Mouse (Mus musculus): ENCODE results near the gene Ppp1r1b. TPM values are rescaled to one million over a fixed set of nuclear protein-coding genes. Genes with fewer than 3 reads are reported as not detected.

Gene Ppp1r1b
- polyA plus RNA-seq, 1 experiment from 2014 or later = 1.2 TPM

- H3K9ac ChIP-seq = no peak overlapping the region
- H3K27ac ChIP-seq = no peak overlapping the region
- peaks cover 34% of the 10 kb centered on the region for H3K4me1 ChIP-seq
- no peaks in the 10 kb centered on the region for H3K36me3 ChIP-seq
- no peak for ATAC-seq (ENCODE audit: insufficient number of reproducible peaks, insufficient read depth, low FRiP score, low TSS enrichment, low read depth)
- H3K27me3 ChIP-seq = peaks cover 74% of the 10 kb centered on the region
- 23% methylated on average over 9 of the region's 9 CpGs for WGBS
- no peaks in the 10 kb centered on the region for H3K9me3 ChIP-seq
- no peak overlapping the region for H3K4me2 ChIP-seq
- H3K4me3 ChIP-seq = no peak overlapping the region
These were observed 41.1 kb downstream of the Ppp1r1b start for GRCm38 (mm10) chr11:98389221-98389780.

- no peaks in the 10 kb centered on the region for H3K9me3 ChIP-seq
- no peak overlapping the region for H3K9ac ChIP-seq
- H3K4me2 ChIP-seq = no peak overlapping the region
- WGBS = 75% methylated on average over 12 of the region's 12 CpGs
- peaks cover 65% of the 10 kb centered on the region for H3K27me3 ChIP-seq
- H3K27ac ChIP-seq = no peak overlapping the region
- H3K36me3 ChIP-seq = no peaks in the 10 kb centered on the region
- no peak overlapping the region for H3K4me3 ChIP-seq
- peaks cover 42% of the 10 kb centered on the region for H3K4me1 ChIP-seq
- ATAC-seq (ENCODE audit: insufficient number of reproducible peaks, insufficient read depth, low FRiP score, low TSS enrichment, low read depth) = no peak
These were observed 41.9 kb downstream of the Ppp1r1b start for GRCm38 (mm10) chr11:98390141-98390540.

GRCm38 (mm10) chr11:98392034-98392433 is 43.8 kb downstream of the Ppp1r1b start:
- Histone ChIP-seq H3K4me1 (peaks cover 37% of the 10 kb centered on the region), H3K9me3 (no peaks in the 10 kb centered on the region), H3K4me2 (peak overlapping the region; percentile 22; the same call in 1 of the 2 replicates), H3K4me3 (no peak overlapping the region), H3K36me3 (no peaks in the 10 kb centered on the region), H3K27ac (peak overlapping the region; percentile 75), H3K27me3 (peaks cover 46% of the 10 kb centered on the region), H3K9ac (no peak overlapping the region)
- no peak for ATAC-seq (ENCODE audit: insufficient number of reproducible peaks, insufficient read depth, low FRiP score, low TSS enrichment, low read depth)
- WGBS = 9% methylated on average over 8 of the region's 8 CpGs

GRCm38 (mm10) chr11:98392645-98393044 is 44.4 kb downstream of the Ppp1r1b start:
- no peaks in the 10 kb centered on the region for H3K9me3 ChIP-seq
- H3K27me3 ChIP-seq = peaks cover 40% of the 10 kb centered on the region
- H3K27ac ChIP-seq = peak overlapping the region; percentile 75
- ATAC-seq (ENCODE audit: insufficient number of reproducible peaks, insufficient read depth, low FRiP score, low TSS enrichment, low read depth) = no peak
- H3K4me1 ChIP-seq = peaks cover 37% of the 10 kb centered on the region
- H3K4me3 ChIP-seq = no peak overlapping the region
- peak overlapping the region; percentile 36; the same call in 1 of the 2 replicates for H3K9ac ChIP-seq
- 42% methylated on average over 4 of the region's 4 CpGs for WGBS
- peak overlapping the region; percentile 22 for H3K4me2 ChIP-seq
- peaks cover 5% of the 10 kb centered on the region for H3K36me3 ChIP-seq

GRCm38 (mm10) chr11:98393317-98393716 is 45.1 kb downstream of the Ppp1r1b start:
- ATAC-seq (ENCODE audit: insufficient number of reproducible peaks, insufficient read depth, low FRiP score, low TSS enrichment, low read depth) = no peak
- H3K4me1 ChIP-seq = peaks cover 37% of the 10 kb centered on the region
- no peak overlapping the region for H3K27ac ChIP-seq
- H3K27me3 ChIP-seq = peaks cover 34% of the 10 kb centered on the region
- WGBS = 72% methylated on average over 6 of the region's 6 CpGs
- H3K9me3 ChIP-seq = no peaks in the 10 kb centered on the region
- no peak overlapping the region for H3K4me3 ChIP-seq
- H3K9ac ChIP-seq = peak overlapping the region; percentile 36; the same call in 1 of the 2 replicates
- peaks cover 8% of the 10 kb centered on the region for H3K36me3 ChIP-seq
- H3K4me2 ChIP-seq = no peak overlapping the region

- no peaks in the 10 kb centered on the region for H3K9me3 ChIP-seq
- ATAC-seq (ENCODE audit: insufficient number of reproducible peaks, insufficient read depth, low FRiP score, low TSS enrichment, low read depth) = no peak
- H3K9ac ChIP-seq = no peak overlapping the region
- WGBS = 37% methylated on average over 6 of the region's 6 CpGs
- peaks cover 24% of the 10 kb centered on the region for H3K27me3 ChIP-seq
- H3K4me1 ChIP-seq = peaks cover 34% of the 10 kb centered on the region
- H3K27ac ChIP-seq = 0 out of 2 replicates have a peak overlapping the region, but pooled peaks have one; percentile 12
- H3K4me2 ChIP-seq = no peak overlapping the region
- peaks cover 8% of the 10 kb centered on the region for H3K36me3 ChIP-seq
- H3K4me3 ChIP-seq = no peak overlapping the region
These were observed 46.1 kb downstream of the Ppp1r1b start for GRCm38 (mm10) chr11:98394301-98394700.

GRCm38 (mm10) chr11:98395041-98395440 is 46.8 kb downstream of the Ppp1r1b start:
- no peak for ATAC-seq (ENCODE audit: insufficient number of reproducible peaks, insufficient read depth, low FRiP score, low TSS enrichment, low read depth)
- no peak overlapping the region for H3K4me2 ChIP-seq
- H3K4me1 ChIP-seq = peaks cover 38% of the 10 kb centered on the region
- no peak overlapping the region for H3K4me3 ChIP-seq
- H3K27me3 ChIP-seq = peaks cover 18% of the 10 kb centered on the region
- H3K27ac ChIP-seq = peak overlapping the region; percentile 29; the same call in 1 of the 2 replicates
- H3K36me3 ChIP-seq = peaks cover 8% of the 10 kb centered on the region
- H3K9me3 ChIP-seq = no peaks in the 10 kb centered on the region
- WGBS = 63% methylated on average over 4 of the region's 4 CpGs
- H3K9ac ChIP-seq = no peak overlapping the region

- H3K4me3 ChIP-seq = no peak overlapping the region
These were observed 49.7 kb downstream of the Ppp1r1b start for GRCm38 (mm10) chr11:98397946-98398345.

GRCm38 (mm10) chr11:98400161-98400726 is 52.0 kb downstream of the Ppp1r1b start, which contains the start of gene Pgap3:
Pgap3 (minus strand) TSS chr11:98400490.
- under 1% methylated on average over 40 of the region's 40 CpGs for WGBS
- Histone ChIP-seq H3K9ac (peak within 1 kb of the TSS; percentile 82), H3K4me1 (peaks cover 9% of the 10 kb centered on the region), H3K27ac (peak within 1 kb of the TSS; percentile 97), H3K4me3 (peak within 1 kb of the TSS; percentile 76), H3K36me3 (peaks cover 8% of the 10 kb centered on the region), H3K4me2 (peak within 1 kb of the TSS; percentile 65), H3K9me3 (no peaks in the 10 kb centered on the region), H3K27me3 (no peaks in the 10 kb centered on the region)
- peak; percentile 90 for ATAC-seq (ENCODE audit: insufficient number of reproducible peaks, insufficient read depth, low FRiP score, low TSS enrichment, low read depth)

More at GRCm38 (mm10) chr11:98397946-98398345, 49.7 kb downstream of the Ppp1r1b start:
- H3K9ac ChIP-seq = no peak overlapping the region
- ATAC-seq (ENCODE audit: insufficient number of reproducible peaks, insufficient read depth, low FRiP score, low TSS enrichment, low read depth) = no peak
- WGBS = 91% methylated on average over 7 of the region's 7 CpGs
- no peaks in the 10 kb centered on the region; the same call in none of the 2 replicates for H3K27me3 ChIP-seq
- H3K36me3 ChIP-seq = peaks cover 8% of the 10 kb centered on the region
- no peaks in the 10 kb centered on the region for H3K9me3 ChIP-seq
- H3K4me2 ChIP-seq = no peak overlapping the region
- H3K4me1 ChIP-seq = peaks cover 32% of the 10 kb centered on the region
- H3K27ac ChIP-seq = no peak overlapping the region

GRCm38 (mm10) chr11:98400816-98401215 is 52.6 kb downstream of the Ppp1r1b start:
- Histone ChIP-seq H3K27ac (peak overlapping the region; percentile 97), H3K4me3 (peak overlapping the region; percentile 76), H3K36me3 (peaks cover 8% of the 10 kb centered on the region), H3K9me3 (no peaks in the 10 kb centered on the region), H3K9ac (peak overlapping the region; percentile 82), H3K4me2 (peak overlapping the region; percentile 65), H3K27me3 (no peaks in the 10 kb centered on the region), H3K4me1 (peaks cover 9% of the 10 kb centered on the region)
- WGBS = 55% methylated on average over 3 of the region's 3 CpGs
- ATAC-seq (ENCODE audit: insufficient number of reproducible peaks, insufficient read depth, low FRiP score, low TSS enrichment, low read depth) = no peak

- no peak for ATAC-seq (ENCODE audit: insufficient number of reproducible peaks, insufficient read depth, low FRiP score, low TSS enrichment, low read depth)
- H3K27me3 ChIP-seq = peaks cover 5% of the 10 kb centered on the region; the same call in 1 of the 2 replicates
- no peaks in the 10 kb centered on the region for H3K9me3 ChIP-seq
- H3K4me1 ChIP-seq = peaks cover 20% of the 10 kb centered on the region
- no peak overlapping the region for H3K9ac ChIP-seq
- H3K4me3 ChIP-seq = no peak overlapping the region
- H3K36me3 ChIP-seq = no peaks in the 10 kb centered on the region
- 60% methylated on average over 6 of the region's 6 CpGs for WGBS
- H3K27ac ChIP-seq = no peak overlapping the region
- no peak overlapping the region for H3K4me2 ChIP-seq
These were observed 58.4 kb downstream of the Ppp1r1b start for GRCm38 (mm10) chr11:98406621-98407020.
